Mouse (Mus musculus) midbrain, postnatal 0 days (tissue): Measurements from ENCODE around the gene Anxa8. TPM values are rescaled to one million over a fixed set of nuclear protein-coding genes. Genes with fewer than 3 reads are reported as not detected.

Experiments
- ATAC-seq: fragments of 200-750 bp; cut with Nextera tagmentation; 2 replicates; pipeline ENCODE4 v1.8.0; 2017; ENCODE audit warnings: moderate number of reproducible peaks, mild to moderate bottlenecking, moderate TSS enrichment, moderate library complexity; ENCODE audit not compliant: low FRiP score
- DNase-seq: peaks from one replicate; pipeline ENCODE4 v3.0.0-alpha.2; 2015; ENCODE audit warnings: low spot score
- H3K27ac ChIP-seq: fragments of 300-500 bp; sonication (generic); 2 replicates; pipeline ENCODE4 v1.5.1; 2014; ENCODE audit warnings: low read depth, mild to moderate bottlenecking, low read length, mixed read lengths
- H3K27me3 ChIP-seq: fragments of 300-500 bp; sonication (generic); 2 replicates; pipeline ENCODE4 v1.6.1; 2014; ENCODE audit warnings: low read length, control low read depth, mixed read lengths; ENCODE audit not compliant: insufficient read depth
- H3K36me3 ChIP-seq: fragments of 300-500 bp; sonication (generic); 2 replicates; pipeline ENCODE4 v1.6.1; 2014; ENCODE audit warnings: low read length, control low read depth, mixed read lengths; ENCODE audit not compliant: insufficient read depth
- H3K4me1 ChIP-seq: fragments of 300-500 bp; sonication (generic); 2 replicates; pipeline ENCODE4 v1.6.1; 2014; ENCODE audit warnings: mild to moderate bottlenecking, control low read depth, antibody characterized with exemption, low read length, mixed read lengths; ENCODE audit not compliant: insufficient read depth
- H3K4me2 ChIP-seq: fragments of 300-500 bp; sonication (generic); 2 replicates; pipeline ENCODE4 v1.6.1; 2014; ENCODE audit warnings: low read depth, mild to moderate bottlenecking, low read length, mixed read lengths; ENCODE audit not compliant: poor library complexity, severe bottlenecking
- H3K4me3 ChIP-seq: fragments of 300-500 bp; sonication (generic); 2 replicates; pipeline ENCODE4 v1.5.1; 2014; ENCODE audit warnings: low read depth, mild to moderate bottlenecking, low read length, moderate library complexity
- H3K9ac ChIP-seq: fragments of 300-500 bp; sonication (generic); replicated peaks from 2 replicates; pipeline ENCODE4 v1.6.1; 2014; ENCODE audit warnings: mild to moderate bottlenecking, low read length, moderate library complexity, mixed read lengths; ENCODE audit not compliant: poor library complexity, severe bottlenecking
- H3K9me3 ChIP-seq: fragments of 300-500 bp; sonication (generic); 2 replicates; pipeline ENCODE4 v1.6.1; 2016; ENCODE audit warnings: low read length, control low read depth
- CTCF ChIP-seq: IDR thresholded peaks from 2 replicates; pipeline ENCODE4 v1.5.1; 2016; ENCODE audit warnings: antibody characterized with exemption, mild to moderate bottlenecking
- WGBS: fragments of 180-500 bp; shearing (Covaris S2); extraction: QIAGEN DNeasy Blood & Tissue Kit; methylation state at CpG from one replicate; pipeline ENCODE4 v1.1.7; 2014; 5-methylcytosine and 5-hydroxymethylcytosine counted together
- polyA plus RNA-seq: library from polyadenylated mRNA; unstranded; fragments of >200 nt; fragmentation: Nextera tagmentation; extraction: Ambion mirVana; gene quantifications from 2 replicates; pipeline ENCODE4 v1.2.1, GENCODE M21; 2015
- total RNA-seq: library from RNA; depleted of rRNA; stranded (reverse); fragments of >200 nt; gene quantifications from 2 replicates; pipeline ENCODE4 v1.2.3, GENCODE M21; 2014

Gene Anxa8
- total and polyA plus RNA-seq, 2 experiments from 2014 or later = 0.73 to 0.93 TPM

GRCm38 (mm10) chr14:34120016-34120910 is 34.5 kb downstream of the Anxa8 start:
- 86% methylated on average over 12 of the region's 12 CpGs for WGBS
- no peaks in the 10 kb centered on the region for H3K36me3 ChIP-seq
- DNase-seq = no peak
- TF ChIP-seq CTCF = no peak
- no peak overlapping the region for H3K4me3 ChIP-seq
- no peak for ATAC-seq
- H3K4me2 ChIP-seq = no peak overlapping the region
- H3K4me1 ChIP-seq = no peaks in the 10 kb centered on the region
- H3K9me3 ChIP-seq = no peaks in the 10 kb centered on the region
- H3K27ac ChIP-seq = no peak overlapping the region
- H3K9ac ChIP-seq = no peak overlapping the region
- no peaks in the 10 kb centered on the region for H3K27me3 ChIP-seq

DNA sequence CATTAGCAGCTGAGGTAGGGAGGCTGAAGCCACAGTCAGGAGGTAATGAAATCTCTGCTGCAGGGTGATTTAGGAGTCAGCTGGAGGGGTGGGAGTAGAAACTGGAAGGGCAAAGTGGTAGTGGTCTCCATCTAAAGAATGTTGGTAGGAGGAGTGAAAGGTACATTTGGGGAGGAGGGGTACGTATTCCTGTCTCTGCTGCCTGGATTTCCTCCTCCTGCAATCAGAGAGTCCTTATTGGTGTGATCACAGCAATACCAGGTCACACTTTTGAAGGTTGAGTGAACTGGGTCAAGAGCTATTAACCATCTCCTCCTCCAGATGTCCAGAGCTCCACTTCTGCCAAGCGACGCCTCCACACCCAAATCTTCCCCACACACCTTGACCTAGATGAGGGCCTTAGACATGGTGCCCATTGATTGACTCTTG is 35.2 kb downstream of the Anxa8 start:
- WGBS = 98% methylated on average over 3 of the region's 3 CpGs
- H3K4me1 ChIP-seq = no peaks in the 10 kb centered on the region
- ATAC-seq = no peak

DNA sequence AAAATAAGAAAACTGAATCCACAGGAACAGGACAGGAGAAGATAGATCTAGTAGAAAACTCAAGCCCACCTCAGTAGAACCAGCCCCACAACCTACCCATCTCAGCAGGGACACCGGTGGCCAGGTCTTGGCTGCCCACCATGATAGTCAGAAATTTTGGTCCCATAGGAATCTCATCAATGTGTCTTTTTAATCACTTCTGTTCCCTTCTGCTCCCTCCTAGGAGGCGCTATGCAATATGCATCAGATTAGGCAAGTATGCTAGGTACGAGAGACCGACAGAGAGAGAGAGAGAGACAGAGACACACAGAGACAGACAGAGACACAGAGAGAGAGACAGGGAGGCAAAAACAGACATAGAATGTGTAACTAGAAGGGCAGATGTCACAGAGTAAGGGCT is 35.9 kb downstream of the Anxa8 start:
- DNase-seq = no peak
- no peak for TF ChIP-seq CTCF
- H3K4me1 ChIP-seq = no peaks in the 10 kb centered on the region
- H3K4me2 ChIP-seq = no peak overlapping the region
- WGBS = 96% methylated on average over 4 of the region's 4 CpGs
- H3K9ac ChIP-seq = no peak overlapping the region
- ATAC-seq = no peak
- H3K9me3 ChIP-seq = no peaks in the 10 kb centered on the region
- H3K27me3 ChIP-seq = no peaks in the 10 kb centered on the region
- no peaks in the 10 kb centered on the region for H3K36me3 ChIP-seq
- H3K27ac ChIP-seq = no peak overlapping the region
- no peak overlapping the region for H3K4me3 ChIP-seq

More for the DNA sequence above, 35.2 kb downstream of the Anxa8 start:
- Histone ChIP-seq H3K4me3 (no peak overlapping the region), H3K36me3 (no peaks in the 10 kb centered on the region), H3K4me2 (no peak overlapping the region), H3K9ac (no peak overlapping the region), H3K27me3 (no peaks in the 10 kb centered on the region), H3K27ac (no peak overlapping the region), H3K9me3 (no peaks in the 10 kb centered on the region)
- DNase-seq = no peak
- TF ChIP-seq CTCF = no peak

DNA sequence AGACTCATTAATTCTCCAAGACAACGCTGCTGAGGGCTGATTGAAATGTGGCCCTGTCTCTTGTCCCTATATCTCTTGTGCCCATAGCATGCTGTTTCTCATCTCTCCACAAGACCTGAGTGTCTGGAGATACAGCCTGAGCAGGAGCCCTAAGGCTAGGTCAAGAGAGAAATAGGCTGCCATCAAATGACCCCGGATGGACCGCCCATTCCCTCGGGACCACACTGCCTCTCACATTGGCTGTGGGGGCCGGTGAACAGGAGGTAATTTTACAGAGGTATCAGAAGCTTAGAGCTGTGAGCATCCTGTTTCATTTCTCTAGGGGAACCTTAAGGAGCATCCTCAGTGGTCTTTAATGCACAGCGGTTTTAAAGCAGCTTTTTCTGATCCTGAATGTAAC is 45.4 kb downstream of the Anxa8 start:
- H3K4me3 ChIP-seq = no peak overlapping the region
- no peak for ATAC-seq

GRCm38 (mm10) chr14:34135391-34135790 is 49.6 kb downstream of the Anxa8 start:
- H3K9ac ChIP-seq = no peak overlapping the region
- DNase-seq (no peak), ATAC-seq (no peak)
- no peak for TF ChIP-seq CTCF
- no peaks in the 10 kb centered on the region for H3K9me3 ChIP-seq
- no peak overlapping the region for H3K27ac ChIP-seq
- H3K27me3 ChIP-seq = no peaks in the 10 kb centered on the region
- no peak overlapping the region for H3K4me3 ChIP-seq
- H3K36me3 ChIP-seq = no peaks in the 10 kb centered on the region
- no peak overlapping the region for H3K4me2 ChIP-seq
- H3K4me1 ChIP-seq = no peaks in the 10 kb centered on the region

More for the DNA sequence above, 45.4 kb downstream of the Anxa8 start:
- Histone ChIP-seq H3K4me2 (no peak overlapping the region), H3K27me3 (no peaks in the 10 kb centered on the region), H3K36me3 (no peaks in the 10 kb centered on the region), H3K4me1 (no peaks in the 10 kb centered on the region), H3K27ac (no peak overlapping the region), H3K9ac (no peak overlapping the region), H3K9me3 (no peaks in the 10 kb centered on the region)
- no peak for TF ChIP-seq CTCF
- 69% methylated on average over 6 of the region's 6 CpGs for WGBS
- DNase-seq = no peak
